Mouse (Mus musculus): ENCODE data around the gene D11Wsu47e.
"Not testable (repeated sequence)": the region's sequence is repeated elsewhere in the genome, so short reads cannot be mapped to it uniquely, and the experiment has no call there.

The D11Wsu47e gene

DNA sequence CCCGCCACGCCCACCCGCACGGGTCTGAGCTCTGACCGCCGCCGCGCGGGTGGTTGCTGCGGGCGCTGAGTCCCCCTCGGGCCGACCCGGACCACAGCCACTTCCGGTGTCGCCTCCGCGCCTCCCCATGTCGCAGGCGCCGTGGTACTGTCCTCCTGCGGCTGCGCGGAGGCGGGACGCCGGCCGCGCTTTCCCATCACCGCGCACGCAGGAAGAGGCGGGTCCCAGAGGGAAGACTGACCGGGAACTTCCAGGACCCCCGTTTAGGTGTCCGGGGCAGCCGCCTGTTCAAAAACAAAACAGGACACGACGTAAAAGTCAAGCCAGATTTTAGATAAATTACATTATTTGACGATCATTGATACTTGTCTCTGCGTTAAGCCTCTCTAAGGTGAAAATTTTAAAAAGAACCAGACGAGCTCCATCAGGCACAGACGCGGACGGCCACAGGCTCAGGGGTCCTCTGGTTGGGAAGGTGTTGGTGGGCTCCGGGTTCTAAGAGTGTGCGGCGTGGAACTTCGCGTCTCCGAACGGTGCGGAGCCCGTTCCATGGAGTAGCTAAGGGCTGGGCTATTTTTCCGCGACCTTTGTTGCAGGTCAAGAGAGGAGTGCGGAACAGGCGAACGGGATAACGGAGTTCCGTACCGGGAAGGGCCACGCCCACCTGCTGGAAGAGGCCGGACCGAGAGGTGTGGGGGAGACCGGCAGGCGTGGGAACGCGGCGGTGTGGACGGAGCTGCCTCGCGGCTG is at the start of gene D11Wsu47e, which contains the start of gene Fam104a:
Gene D11Wsu47e, plus strand, starts transcription at position 456 of the 750 bp plus-strand sequence.
Gene Fam104a, minus strand, starts transcription at position 199 of the 750 bp plus-strand sequence.
- DNase-seq (ENCODE audit: low spot score), result peak; percentile 94

DNA sequence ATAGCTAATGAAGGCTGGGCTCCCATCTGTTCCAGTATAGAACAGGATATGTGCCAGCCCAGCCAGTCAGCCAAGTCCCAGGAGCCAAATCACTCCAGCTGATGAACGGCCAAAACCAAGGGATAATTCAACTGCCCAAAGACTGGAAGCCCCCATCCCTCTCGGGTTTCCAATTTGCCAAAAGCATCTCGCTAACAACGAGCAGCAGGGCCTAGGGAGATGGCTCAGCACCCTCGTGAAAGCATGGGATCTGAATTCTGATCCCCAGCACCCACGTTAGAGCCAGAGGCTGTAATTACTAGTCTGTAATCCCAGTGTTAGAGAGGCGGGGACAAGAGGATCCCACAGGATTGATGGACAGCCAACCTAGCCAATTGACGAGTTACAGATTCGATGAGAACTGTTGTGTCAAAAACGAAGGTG is 49.5 kb upstream of the D11Wsu47e start:
- DNase-seq (ENCODE audit: low spot score), result no peak

GRCm38 (mm10) chr11:113638680-113639079 is 45.5 kb upstream of the D11Wsu47e start:
- DNase-seq (ENCODE audit: low spot score), result no peak

DNA sequence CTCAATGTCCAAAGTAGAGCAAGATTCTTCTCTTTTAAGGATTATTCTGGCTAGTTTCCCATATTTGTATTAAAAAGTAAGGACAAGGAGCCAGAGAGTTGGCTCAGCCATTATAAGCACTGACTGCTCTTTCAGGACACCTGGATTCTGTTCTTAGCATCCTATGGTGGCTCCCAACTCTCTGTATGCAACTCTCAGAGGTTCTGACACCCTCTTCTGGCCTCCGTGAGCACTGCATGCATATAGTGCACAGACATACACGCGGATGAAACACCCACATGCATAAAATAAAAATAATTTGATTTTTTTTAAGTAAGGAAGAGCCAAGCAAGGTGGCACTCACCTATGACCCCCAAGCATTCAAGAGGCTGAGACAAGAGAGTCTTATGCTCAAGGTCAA is 39.0 kb upstream of the D11Wsu47e start:
- DNase-seq (ENCODE audit: low spot score), result no peak

DNA sequence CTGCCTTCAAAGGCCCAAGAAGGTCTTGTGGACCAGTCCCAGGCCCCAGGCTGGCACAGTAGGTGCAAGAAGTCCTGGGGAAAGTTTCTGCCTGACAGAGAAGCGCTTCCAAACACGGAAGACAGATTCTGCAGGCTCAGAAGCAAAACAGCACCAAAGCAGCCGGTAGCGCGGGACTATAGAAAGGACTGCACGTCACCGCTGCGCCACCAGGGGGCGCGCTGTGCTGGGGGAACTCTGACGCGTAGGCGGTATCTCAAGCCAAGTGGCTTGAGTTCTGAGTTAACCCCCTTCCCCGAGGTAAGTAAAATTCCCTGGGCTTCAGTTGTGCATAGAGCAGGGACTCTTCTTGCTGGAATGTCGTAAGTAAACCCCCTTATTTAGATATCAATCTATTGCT is 36.1 kb upstream of the D11Wsu47e start:
- DNase-seq (ENCODE audit: low spot score), result peak; percentile 84

DNA sequence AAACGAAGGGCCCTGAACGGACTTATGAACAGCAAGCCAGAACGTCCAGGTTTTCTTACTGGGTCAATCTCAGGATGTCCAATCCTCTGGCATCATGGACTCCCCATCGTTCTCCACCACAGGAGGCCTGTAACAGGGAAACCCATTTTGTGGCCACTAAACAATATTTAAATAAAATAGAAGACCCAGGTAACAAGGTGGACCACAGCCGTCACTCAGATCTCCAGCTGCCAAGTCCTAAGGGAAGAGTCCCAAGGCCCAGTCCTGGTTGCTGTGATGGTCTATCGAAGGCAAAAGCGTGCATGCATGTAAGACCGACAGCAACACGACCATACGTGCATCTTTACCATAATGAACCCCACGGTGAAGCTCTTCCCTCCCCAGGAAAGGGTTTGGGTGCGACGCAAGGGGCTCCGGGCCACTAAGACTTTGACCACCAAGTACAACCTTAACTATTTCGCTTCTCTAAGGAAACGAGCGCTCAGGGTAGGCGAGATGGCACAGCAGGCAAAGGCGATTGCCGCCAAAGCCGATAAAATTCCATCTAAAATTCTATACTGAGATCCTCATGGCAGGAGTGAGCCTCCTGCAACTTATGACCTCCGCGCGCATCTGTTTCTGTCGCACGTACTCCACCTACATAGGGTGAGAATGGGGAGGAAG is 35.4 kb upstream of the D11Wsu47e start, which contains the start of gene Cog1:
Gene Cog1, plus strand, starts transcription at position 480 of the 663 bp plus-strand sequence.
- DNase-seq (ENCODE audit: low spot score), result no peak

GRCm38 (mm10) chr11:113649353-113650210 is 34.6 kb upstream of the D11Wsu47e start, which contains the start of gene Slc39a11:
Gene Slc39a11 (minus strand): TSS chr11:113650079.
- peak; percentile 62 for DNase-seq (ENCODE audit: low spot score)

DNA sequence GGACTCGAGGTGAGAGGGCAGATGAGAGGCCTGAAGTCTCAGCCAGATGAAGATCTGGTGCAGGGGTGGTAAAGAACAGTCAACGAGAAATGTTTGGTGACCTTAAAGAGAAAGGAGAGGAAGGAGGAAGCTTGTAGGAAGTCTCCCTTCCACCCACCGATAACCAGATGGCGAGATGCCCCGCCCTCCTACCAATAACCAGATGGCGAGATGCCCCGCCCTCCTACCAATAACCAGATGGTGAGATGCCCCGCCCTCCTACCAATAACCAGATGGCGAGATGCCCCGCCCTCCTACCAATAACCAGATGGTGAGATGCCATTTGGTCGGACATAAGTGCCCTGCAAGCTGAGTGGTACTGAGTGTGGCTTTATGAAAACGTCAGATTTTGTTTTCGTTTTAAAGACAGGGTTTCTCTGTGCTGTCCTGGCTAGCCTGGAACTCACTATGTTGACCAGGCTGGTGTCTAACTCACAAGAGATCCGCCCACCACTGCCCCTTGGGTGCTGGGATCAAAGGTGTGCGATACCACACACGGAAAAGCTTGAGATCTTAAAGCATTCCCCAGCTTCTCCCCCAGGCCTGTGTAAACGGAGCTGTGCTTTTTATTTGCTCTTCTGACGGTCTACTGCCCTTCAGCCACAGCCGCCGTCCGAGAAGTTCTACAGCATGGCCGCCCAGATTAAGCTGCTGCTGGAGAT is 32.9 kb upstream of the D11Wsu47e start:
- DNase-seq (ENCODE audit: low spot score), result no peak

DNA sequence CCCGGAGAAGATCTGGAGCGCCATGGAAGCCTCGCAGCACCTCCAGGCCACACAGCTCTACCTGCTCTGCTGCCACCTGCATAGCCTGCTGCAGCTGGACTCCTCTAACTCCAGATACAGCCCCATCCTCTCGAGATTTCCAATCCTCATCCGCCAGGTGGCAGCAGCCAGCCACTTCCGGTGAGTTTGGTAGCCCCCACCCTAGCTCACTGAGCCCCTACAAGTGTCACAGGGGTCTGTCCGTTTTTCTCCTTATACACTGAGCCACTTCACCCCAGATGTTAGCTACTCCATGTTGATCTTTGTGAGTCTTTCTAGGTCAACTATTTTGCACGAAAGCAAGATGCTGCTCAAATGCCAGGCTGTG is 32.3 kb upstream of the D11Wsu47e start:
- DNase-seq (ENCODE audit: low spot score), result no peak

GRCm38 (mm10) chr11:113652516-113652915 is 31.7 kb upstream of the D11Wsu47e start:
- no peak for DNase-seq (ENCODE audit: low spot score)

DNA sequence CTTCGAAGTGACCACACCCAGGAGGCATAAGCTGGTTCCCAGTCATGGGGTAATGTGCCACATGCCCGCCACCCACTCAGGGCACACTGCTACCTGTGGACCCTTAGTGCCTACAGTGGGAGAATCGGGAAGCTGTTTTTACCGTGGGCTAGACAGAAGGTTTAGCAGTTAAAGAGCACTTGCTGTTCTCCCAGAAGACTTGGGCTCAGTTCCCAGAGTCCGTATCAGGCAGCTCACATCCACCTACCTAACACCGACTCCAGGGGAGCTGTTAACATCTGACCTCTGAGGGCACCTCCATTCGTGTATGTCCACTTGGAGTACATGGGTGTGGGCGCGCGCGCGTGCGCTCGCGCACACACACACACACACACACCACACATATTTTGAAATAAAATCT is 30.1 kb upstream of the D11Wsu47e start:
- DNase-seq (ENCODE audit: low spot score), result no peak

GRCm38 (mm10) chr11:113654561-113655270 is 29.5 kb upstream of the D11Wsu47e start:
- DNase-seq (ENCODE audit: low spot score), result no peak

DNA sequence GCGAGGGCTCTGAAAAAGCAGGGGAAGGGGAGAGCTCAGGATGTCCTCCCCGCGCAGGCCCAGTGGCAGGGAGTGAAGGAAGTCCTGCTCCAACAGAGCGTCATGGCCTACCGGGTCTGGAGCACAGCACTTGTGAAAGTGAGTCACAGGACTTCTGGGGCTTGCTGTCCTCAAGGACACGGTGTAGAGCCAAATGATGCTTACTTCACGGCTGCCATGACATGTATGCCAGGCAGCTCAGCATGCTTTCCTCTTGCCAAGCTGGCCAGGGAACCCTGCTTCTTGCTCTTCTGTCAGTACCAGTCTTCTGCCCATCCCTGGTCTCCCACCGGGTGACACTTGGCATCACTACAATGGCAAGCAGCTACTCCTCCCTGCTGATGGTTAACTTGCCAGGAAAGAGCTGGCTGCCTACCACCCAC is 27.7 kb upstream of the D11Wsu47e start:
- no peak for DNase-seq (ENCODE audit: low spot score)

DNA sequence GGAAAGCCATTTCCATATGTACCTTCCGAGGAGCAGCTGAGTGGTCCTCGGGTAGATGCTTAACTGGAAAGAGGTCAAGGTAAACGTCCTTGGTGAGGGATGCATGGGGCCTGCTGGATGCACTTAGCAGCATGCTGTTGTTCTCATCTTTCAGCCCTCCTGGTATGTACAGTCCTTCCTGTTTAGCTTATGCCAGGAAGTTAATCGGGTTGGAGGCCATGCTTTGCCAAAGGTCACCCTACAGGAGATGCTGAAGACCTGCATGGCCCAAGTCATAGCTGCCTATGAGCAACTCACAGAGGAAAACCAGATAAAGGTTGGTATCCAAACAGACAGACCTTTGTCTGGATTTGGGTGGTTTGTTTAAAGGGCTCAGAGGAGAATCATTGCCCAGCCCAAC is 27.0 kb upstream of the D11Wsu47e start:
- DNase-seq (ENCODE audit: low spot score), result no peak

GRCm38 (mm10) chr11:113658319-113658718 is 25.9 kb upstream of the D11Wsu47e start:
- no peak for DNase-seq (ENCODE audit: low spot score)

- no peak for DNase-seq (ENCODE audit: low spot score)
Measured at GRCm38 (mm10) chr11:113658763-113659162, 25.4 kb upstream of the D11Wsu47e start.

DNA sequence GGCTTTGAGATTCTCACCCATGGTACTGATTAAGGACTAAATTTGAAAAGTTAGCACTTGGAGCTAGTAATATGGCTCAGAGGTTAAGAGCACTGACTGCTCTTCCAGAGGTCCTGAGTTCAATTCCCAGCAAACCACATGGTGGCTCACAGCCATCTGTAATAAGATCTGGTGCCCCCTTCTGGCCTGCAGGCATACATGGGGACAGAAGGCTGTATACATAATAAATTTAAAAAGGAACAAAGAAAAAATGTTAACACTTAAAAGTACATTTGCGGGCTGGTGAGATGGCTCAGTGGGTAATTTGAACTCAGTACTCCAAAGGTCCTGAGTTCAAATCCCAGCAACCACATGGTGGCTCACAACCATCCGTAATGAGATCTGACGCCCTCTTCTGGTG is 24.0 kb upstream of the D11Wsu47e start:
- not testable (repeated sequence) for DNase-seq (ENCODE audit: low spot score)

GRCm38 (mm10) chr11:113660940-113661339 is 23.3 kb upstream of the D11Wsu47e start:
- DNase-seq (ENCODE audit: low spot score), result no peak

DNA sequence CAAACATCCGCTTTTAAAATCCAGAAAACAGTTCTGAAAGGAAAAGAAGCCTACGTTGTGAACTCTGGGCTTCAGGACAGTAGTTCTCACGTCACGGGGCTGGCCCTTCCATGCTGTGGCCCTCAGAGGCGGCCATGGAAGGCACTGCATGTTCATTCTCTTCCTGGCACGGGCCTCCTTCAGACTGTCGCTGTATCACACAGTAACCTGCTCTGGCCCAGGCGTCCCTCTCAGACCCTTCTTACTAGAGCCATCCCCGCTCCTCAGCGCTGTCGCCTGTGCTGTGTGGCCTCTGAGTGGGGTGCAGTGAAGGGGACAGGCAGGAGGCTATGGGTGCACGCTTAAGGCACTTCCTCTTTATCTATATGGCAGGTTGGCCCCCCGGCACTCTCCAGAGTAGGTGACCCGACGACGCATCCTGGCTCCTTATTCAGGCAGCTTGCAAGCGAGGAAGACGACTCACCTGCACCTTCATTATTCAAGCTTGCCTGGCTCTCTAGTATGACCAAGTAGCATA is 22.3 kb upstream of the D11Wsu47e start:
- no peak for DNase-seq (ENCODE audit: low spot score)

- no peak for DNase-seq (ENCODE audit: low spot score)
Measured at GRCm38 (mm10) chr11:113664279-113664678, 19.9 kb upstream of the D11Wsu47e start.

DNA sequence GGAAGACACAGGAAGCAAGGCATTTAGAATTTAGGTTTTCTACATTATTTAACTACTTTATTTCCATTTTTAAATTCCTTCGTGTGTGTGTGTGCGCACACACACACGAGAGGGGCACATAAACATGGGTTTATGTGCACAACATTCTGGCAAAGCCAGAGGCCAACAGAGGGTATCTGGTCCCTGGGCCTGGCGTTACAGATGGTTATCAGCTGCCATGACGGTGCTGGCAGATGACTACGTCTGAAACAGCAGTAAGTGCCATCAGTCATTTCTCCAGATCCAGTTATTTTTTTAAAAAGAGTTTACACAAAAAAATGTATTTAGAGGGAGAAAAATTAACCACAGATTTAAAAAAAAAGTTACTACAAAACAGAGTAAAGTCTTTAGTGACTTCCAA is 18.0 kb upstream of the D11Wsu47e start:
- no peak for DNase-seq (ENCODE audit: low spot score)

Data from urinary bladder, postnatal 25 days (tissue).